Mouse (Mus musculus) thymus, postnatal 36 days (tissue): ENCODE results near the gene 4933417A18Rik.
"Not testable (repeated sequence)": the region's sequence is repeated elsewhere in the genome, so short reads cannot be mapped to it uniquely, and the experiment has no call there.

Source experiments
- DNase-seq, 2 experiments: peaks; one replicate each; pipeline ENCODE4 v3.0.0; 2022; ENCODE audit warnings: mixed read lengths in 2 of 2

The 4933417A18Rik gene

GRCm38 (mm10) chr13:34976116-34976515 lies 51.9 kb downstream of the 4933417A18Rik start:
- DNase-seq = no peak

- DNase-seq = no peak
Observed at GRCm38 (mm10) chr13:34977410-34977809, 53.2 kb downstream of the 4933417A18Rik start.

- DNase-seq = not testable (repeated sequence)
Observed at GRCm38 (mm10) chr13:34978635-34979034, 54.4 kb downstream of the 4933417A18Rik start.

- DNase-seq = not testable (repeated sequence)
Observed at GRCm38 (mm10) chr13:34983479-34983878, 59.3 kb downstream of the 4933417A18Rik start.

- no peak for DNase-seq
Observed at GRCm38 (mm10) chr13:34991581-34992273, 67.5 kb downstream of the 4933417A18Rik start.

- no peak for DNase-seq
Observed at GRCm38 (mm10) chr13:34993085-34993484, 68.9 kb downstream of the 4933417A18Rik start.

- DNase-seq = no peak
Observed at GRCm38 (mm10) chr13:34993595-34993982, 69.4 kb downstream of the 4933417A18Rik start.

GRCm38 (mm10) chr13:34993983-34994811 lies 70.0 kb downstream of the 4933417A18Rik start:
- peak; percentile 94 to 97 for DNase-seq

GRCm38 (mm10) chr13:34995925-34996324 lies 71.7 kb downstream of the 4933417A18Rik start:
- DNase-seq = no peak
